12 mouse cellular contexts compared by ENCODE assay signal in genomic region chr8:78647000-78647656, GRCm38 (mm10).
A peak's percentile ranks its signal among the peaks of the same experiment; 100 is the strongest.
DNase-seq lines count a peak whose midpoint lies in the region; ATAC-seq lines count a peak whose summit lies in the region.
"Had no signal": no experiment of that assay in that cellular context is flagged by ENCODE, and none has a peak within 500 bp of the region (broad histone marks: within the 10 kb centered on the region; RNA-seq: fewer than 3 reads in every experiment).

No protein-coding gene starts in this region.

- no peaks in the 10 kb centered on the region for H3K27me3 ChIP-seq in heart, embryonic 12.5 days (replicated peaks)
- H3K27me3 ChIP-seq in hindbrain, embryonic 11.5 days (ENCODE audit: control insufficient read depth, insufficient read depth, low read length) = no peaks in the 10 kb centered on the region
- H3K27me3 ChIP-seq: neural tube, embryonic 15.5 days had no signal

- no peak overlapping the region for H3K4me3 ChIP-seq in heart, embryonic 12.5 days
- H3K4me3 ChIP-seq in hindbrain, embryonic 11.5 days (ENCODE audit: low read depth, low read length) = no peak overlapping the region
- H3K4me3 ChIP-seq: neural tube, embryonic 15.5 days had no signal

- peaks cover 5% of the 10 kb centered on the region for H3K9me3 ChIP-seq in heart, embryonic 12.5 days (replicated peaks)
- H3K9me3 ChIP-seq in hindbrain, embryonic 11.5 days (ENCODE audit: control insufficient read depth, low read length) = 0 out of 2 replicates have a peak, but pooled peaks cover 4% of the 10 kb centered on the region
- H3K9me3 ChIP-seq: neural tube, embryonic 15.5 days had no signal

- peaks cover 13% of the 10 kb centered on the region for H3K4me1 ChIP-seq in heart, embryonic 12.5 days (replicated peaks)
- no peaks in the 10 kb centered on the region for H3K4me1 ChIP-seq in hindbrain, embryonic 11.5 days (replicated peaks; ENCODE audit: control insufficient read depth, insufficient read depth, low read length)
- H3K4me1 ChIP-seq: neural tube, embryonic 15.5 days had no signal

- DNase-seq in heart, adult 11 months = peak; percentile 91
- DNase-seq in ovary, adult 18-20 months (ENCODE audit: low spot score) = peak; percentile 40
- DNase-seq in ovary, postnatal 36 days (ENCODE audit: low spot score) = no peak
- DNase-seq in layer of hippocampus, adult 8-10 months (ENCODE audit: low spot score in 2 of 2) = peak; percentile 31 to 60
- DNase-seq in hindbrain, embryonic 11.5 days (ENCODE audit: low spot score) = no peak
- DNase-seq: liver, postnatal 0 days; thymus, postnatal 4 days had no signal

- H3K4me2 ChIP-seq in heart, embryonic 12.5 days = no peak overlapping the region
- H3K4me2 ChIP-seq in hindbrain, embryonic 11.5 days (replicated peaks; ENCODE audit: low read depth, low read length) = no peak overlapping the region
- H3K4me2 ChIP-seq: hindbrain, embryonic 14.5 days; neural tube, embryonic 15.5 days had no signal

- H3K36me3 ChIP-seq in heart, embryonic 12.5 days = peaks cover 4% of the 10 kb centered on the region; the same call in 1 of the 2 replicates
- no peaks in the 10 kb centered on the region for H3K36me3 ChIP-seq in hindbrain, embryonic 11.5 days (ENCODE audit: control insufficient read depth, insufficient read depth, low read length)
- H3K36me3 ChIP-seq: neural tube, embryonic 15.5 days had no signal

- H3K27ac ChIP-seq in heart, embryonic 12.5 days (ENCODE audit: poor library complexity, severe bottlenecking) = no peak overlapping the region
- no peak overlapping the region for H3K27ac ChIP-seq in hindbrain, embryonic 11.5 days (ENCODE audit: low read depth, low read length)
- H3K27ac ChIP-seq: hindbrain, embryonic 14.5 days; neural tube, embryonic 15.5 days had no signal

- WGBS in heart, embryonic 12.5 days = 57% methylated on average over 8 of the region's 8 CpGs
- WGBS in hindbrain, embryonic 11.5 days = 67% methylated on average over 8 of the region's 8 CpGs

- H3K9ac ChIP-seq in heart, embryonic 12.5 days = no peak overlapping the region
- no peak overlapping the region for H3K9ac ChIP-seq in hindbrain, embryonic 11.5 days (ENCODE audit: low read depth, low read length)
- H3K9ac ChIP-seq: hindbrain, embryonic 14.5 days; liver, postnatal 0 days; neural tube, embryonic 15.5 days had no signal

- ATAC-seq in heart, embryonic 12.5 days (ENCODE audit: insufficient number of reproducible peaks, low FRiP score) = no peak
- no peak for ATAC-seq in erythroid progenitor cell, adult 5-6 weeks (replicated peaks; ENCODE audit: low FRiP score, poor library complexity, severe bottlenecking)
- ATAC-seq in hindbrain, embryonic 11.5 days (ENCODE audit: low FRiP score) = no peak
- ATAC-seq: liver, postnatal 0 days; midbrain, embryonic 16.5 days had no signal

Comparison
In these comparisons a context has a peak if more than half of its experiments do, and no peak if none do; other contexts are left out.
1. DNase-seq: peak in heart, adult 11 months (single experiment), ovary, adult 18-20 months (single experiment) and layer of hippocampus, adult 8-10 months (2 of 2); none in ovary, postnatal 36 days (single experiment) and hindbrain, embryonic 11.5 days (single experiment).